Mouse (Mus musculus) heart, postnatal 0 days (tissue): Measurements from ENCODE around the gene Tpm3. TPM values are rescaled to one million over a fixed set of nuclear protein-coding genes. Genes with fewer than 3 reads are reported as not detected.

Experiments used
- ATAC-seq: fragments of 200-750 bp; cut with Nextera tagmentation; 2 replicates; pipeline ENCODE4 v1.8.0; 2017; ENCODE audit warnings: low read depth, moderate number of reproducible peaks, moderate library complexity; ENCODE audit not compliant: insufficient read depth
- DNase-seq: peaks from one replicate; pipeline ENCODE4 v3.0.0-alpha.2; 2016; ENCODE audit warnings: low spot score
- H3K27ac ChIP-seq: fragments of 300-500 bp; sonication (generic); 2 replicates; pipeline ENCODE4 v1.5.1; 2014; ENCODE audit warnings: low read depth, mild to moderate bottlenecking
- H3K27me3 ChIP-seq: fragments of 300-500 bp; sonication (generic); 2 replicates; pipeline ENCODE4 v1.6.1; 2014; ENCODE audit warnings: low read length, mixed read lengths; ENCODE audit not compliant: control insufficient read depth, insufficient read depth
- H3K36me3 ChIP-seq: fragments of 300-500 bp; sonication (generic); replicated peaks from 2 replicates; pipeline ENCODE4 v1.6.1; 2014; ENCODE audit warnings: low read length, mixed read lengths; ENCODE audit not compliant: control insufficient read depth, insufficient read depth
- H3K4me1 ChIP-seq: fragments of 300-500 bp; sonication (generic); 2 replicates; pipeline ENCODE4 v1.6.1; 2014; ENCODE audit warnings: antibody characterized with exemption; ENCODE audit not compliant: control insufficient read depth, insufficient read depth
- H3K4me2 ChIP-seq: fragments of 300-500 bp; sonication (generic); 2 replicates; pipeline ENCODE4 v1.6.1; 2014; ENCODE audit warnings: low read depth, mild to moderate bottlenecking, low read length, moderate library complexity
- H3K4me3 ChIP-seq: fragments of 300-500 bp; sonication (generic); 2 replicates; pipeline ENCODE4 v1.5.1; 2014; ENCODE audit warnings: low read depth, low read length
- H3K9ac ChIP-seq: fragments of 300-500 bp; sonication (generic); replicated peaks from 2 replicates; pipeline ENCODE4 v1.6.1; 2014; ENCODE audit warnings: low read depth, low read length, mixed read lengths
- H3K9me3 ChIP-seq: fragments of 300-500 bp; sonication (generic); replicated peaks from 2 replicates; pipeline ENCODE4 v1.6.1; 2016; ENCODE audit warnings: low read length; ENCODE audit not compliant: control insufficient read depth
- CTCF ChIP-seq: IDR thresholded peaks from 2 replicates; pipeline ENCODE4 v1.5.1; 2016; ENCODE audit warnings: antibody characterized with exemption, control low read depth, low read depth
- EP300 ChIP-seq: IDR thresholded peaks from 2 replicates; pipeline ENCODE4 v1.6.1; 2016; ENCODE audit warnings: antibody characterized with exemption, low read depth
- WGBS: fragments of 180-500 bp; shearing (Covaris S2); extraction: QIAGEN DNeasy Blood & Tissue Kit; methylation state at CpG from one replicate; pipeline ENCODE4 v1.1.7; 2014; 5-methylcytosine and 5-hydroxymethylcytosine counted together
- polyA plus RNA-seq: library from polyadenylated mRNA; unstranded; fragments of >200 nt; fragmentation: Nextera tagmentation; extraction: Ambion mirVana; gene quantifications from 2 replicates; pipeline ENCODE4 v1.2.1, GENCODE M21; 2015
- total RNA-seq: library from RNA; depleted of rRNA; stranded (reverse); fragments of >200 nt; gene quantifications from 2 replicates; pipeline ENCODE4 v1.2.3, GENCODE M21; 2014; ENCODE audit warnings: low replicate concordance

The Tpm3 gene
- total and polyA plus RNA-seq, 2 experiments from 2014 or later, result 88.0 to 145 TPM

GRCm38 (mm10) chr3:90084790-90085189 lies 12.3 kb downstream of the Tpm3 start:
- H3K27me3 ChIP-seq, result no peaks in the 10 kb centered on the region
- H3K4me2 ChIP-seq, result peak overlapping the region; percentile 73; the same call in 1 of the 2 replicates
- no peak for ATAC-seq
- no peak for DNase-seq
- WGBS, result 33% methylated on average over 4 of the region's 4 CpGs
- no peak overlapping the region for H3K4me3 ChIP-seq
- peaks cover 35% of the 10 kb centered on the region for H3K36me3 ChIP-seq
- peak overlapping the region; percentile 59 for H3K27ac ChIP-seq
- peaks cover 44% of the 10 kb centered on the region for H3K4me1 ChIP-seq
- no peaks in the 10 kb centered on the region for H3K9me3 ChIP-seq
- no peak overlapping the region for H3K9ac ChIP-seq
- TF ChIP-seq EP300 (no peak), CTCF (no peak)

GRCm38 (mm10) chr3:90085281-90085680 lies 12.8 kb downstream of the Tpm3 start:
- Histone ChIP-seq H3K36me3 (peaks cover 40% of the 10 kb centered on the region), H3K27me3 (no peaks in the 10 kb centered on the region), H3K27ac (peak overlapping the region; percentile 59; the same call in 1 of the 2 replicates), H3K9me3 (no peaks in the 10 kb centered on the region), H3K4me2 (0 out of 2 replicates have a peak overlapping the region, but pooled peaks have one; percentile 73), H3K9ac (no peak overlapping the region), H3K4me3 (no peak overlapping the region), H3K4me1 (peaks cover 44% of the 10 kb centered on the region)
- no peak for TF ChIP-seq EP300
- no peak for TF ChIP-seq CTCF
- ATAC-seq (no peak), DNase-seq (no peak)
- 60% methylated on average over 6 of the region's 6 CpGs for WGBS

GRCm38 (mm10) chr3:90086068-90086467 lies 13.6 kb downstream of the Tpm3 start:
- Histone ChIP-seq H3K36me3 (peaks cover 47% of the 10 kb centered on the region), H3K9ac (no peak overlapping the region), H3K9me3 (no peaks in the 10 kb centered on the region), H3K4me1 (peaks cover 43% of the 10 kb centered on the region), H3K4me3 (no peak overlapping the region), H3K27me3 (no peaks in the 10 kb centered on the region), H3K4me2 (no peak overlapping the region), H3K27ac (no peak overlapping the region)
- no peak for DNase-seq
- TF ChIP-seq EP300, result no peak
- TF ChIP-seq CTCF, result no peak
- 75% methylated on average over 5 of the region's 5 CpGs for WGBS
- no peak for ATAC-seq

DNA sequence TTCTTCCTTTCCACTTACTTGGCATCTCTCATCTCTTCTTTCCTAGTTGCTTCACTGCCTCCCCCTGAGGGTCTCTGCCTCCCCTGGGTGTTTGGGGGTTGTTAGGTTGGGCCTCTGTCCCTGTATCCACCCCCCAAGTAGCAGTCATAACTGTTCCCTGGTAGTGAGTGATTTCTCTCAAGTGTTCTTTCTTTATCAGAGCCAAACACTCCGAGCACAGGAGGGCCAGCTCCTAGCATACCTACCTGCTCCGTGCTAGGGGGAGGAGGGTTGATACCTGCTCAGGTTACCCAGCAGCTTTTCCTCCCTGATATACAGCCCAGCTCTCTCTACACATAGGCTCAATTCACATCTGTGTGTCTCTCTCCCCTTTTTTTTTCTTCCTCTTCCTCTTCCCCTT lies 16.2 kb downstream of the Tpm3 start:
- TF ChIP-seq CTCF, result no peak
- no peak for TF ChIP-seq EP300
- no peak for DNase-seq
- Histone ChIP-seq H3K36me3 (peaks cover 73% of the 10 kb centered on the region), H3K27ac (no peak overlapping the region), H3K9me3 (no peaks in the 10 kb centered on the region), H3K4me1 (peaks cover 17% of the 10 kb centered on the region), H3K9ac (no peak overlapping the region), H3K4me2 (no peak overlapping the region), H3K27me3 (no peaks in the 10 kb centered on the region), H3K4me3 (no peak overlapping the region)
- WGBS, result 79% methylated on average over 2 of the region's 2 CpGs
- ATAC-seq, result no peak

GRCm38 (mm10) chr3:90090892-90091291 lies 18.4 kb downstream of the Tpm3 start:
- no peak overlapping the region for H3K9ac ChIP-seq
- TF ChIP-seq CTCF (no peak), EP300 (no peak)
- H3K36me3 ChIP-seq, result peaks cover 79% of the 10 kb centered on the region
- no peaks in the 10 kb centered on the region for H3K27me3 ChIP-seq
- no peaks in the 10 kb centered on the region; the same call in 1 of the 2 replicates for H3K4me1 ChIP-seq
- DNase-seq (no peak), ATAC-seq (no peak)
- H3K27ac ChIP-seq, result no peak overlapping the region
- WGBS, result 55% methylated on average over 6 of the region's 6 CpGs
- H3K4me2 ChIP-seq, result no peak overlapping the region
- H3K9me3 ChIP-seq, result no peaks in the 10 kb centered on the region
- H3K4me3 ChIP-seq, result no peak overlapping the region

DNA sequence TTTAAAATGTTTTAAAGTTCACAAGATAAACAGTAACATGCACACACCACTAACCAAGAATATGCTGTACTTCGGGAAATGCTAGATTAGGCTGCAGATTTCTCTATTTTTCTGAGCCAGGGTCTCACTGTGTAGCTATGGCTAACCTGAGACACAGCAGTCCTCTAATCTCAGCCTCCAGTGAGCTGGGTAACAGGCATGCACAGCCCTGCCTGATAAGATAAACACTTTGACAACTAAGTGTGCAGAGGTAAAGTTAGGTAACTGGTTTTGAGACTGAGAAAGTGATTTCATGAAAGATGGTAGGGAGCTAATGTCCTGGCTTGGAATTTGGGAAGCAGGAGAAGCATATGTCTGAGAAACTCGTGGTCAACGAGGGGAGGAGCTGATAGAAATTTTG lies 22.0 kb downstream of the Tpm3 start:
- Histone ChIP-seq H3K9me3 (no peaks in the 10 kb centered on the region), H3K4me3 (no peak overlapping the region), H3K9ac (no peak overlapping the region), H3K27me3 (no peaks in the 10 kb centered on the region), H3K27ac (no peak overlapping the region), H3K4me2 (no peak overlapping the region), H3K36me3 (peaks cover 69% of the 10 kb centered on the region), H3K4me1 (no peaks in the 10 kb centered on the region)
- WGBS, result 61% methylated on average over 3 of the region's 3 CpGs
- no peak for TF ChIP-seq EP300
- no peak for TF ChIP-seq CTCF
- DNase-seq, result no peak
- ATAC-seq, result no peak
